Mouse (Mus musculus): Measurements from ENCODE around the gene Sorcs3.

The Sorcs3 gene

DNA sequence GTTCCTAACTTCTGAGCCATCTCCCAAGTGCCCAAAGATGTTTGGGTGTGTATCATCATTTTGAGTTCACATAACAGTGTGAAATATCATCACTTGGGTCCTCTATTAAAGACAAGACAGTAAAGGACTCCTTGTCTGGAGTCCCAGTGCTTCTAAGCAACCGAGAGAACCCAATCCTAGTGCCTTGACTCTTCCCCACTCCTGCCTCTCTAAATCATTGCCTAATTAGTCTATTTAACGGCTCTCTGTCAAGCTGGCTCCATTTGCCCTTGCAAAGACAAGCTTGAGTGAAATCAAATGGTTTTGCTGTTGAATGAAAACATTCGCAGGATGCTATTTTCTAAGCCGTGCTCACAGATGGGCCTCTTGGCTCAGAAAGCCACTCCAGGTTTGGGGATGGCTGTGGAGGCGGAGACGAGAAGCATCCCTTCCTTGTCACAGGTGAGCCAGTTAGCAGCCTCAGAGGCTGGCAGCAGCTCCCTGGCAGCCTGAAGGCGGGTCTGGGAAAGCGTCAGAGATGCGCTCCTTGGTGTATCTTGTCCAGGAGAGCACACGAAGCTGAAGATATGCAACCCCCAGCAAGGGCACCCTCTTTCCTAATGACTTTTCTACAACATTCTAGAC lies 79.9 kb downstream of the Sorcs3 start:
- no peak for DNase-seq (ENCODE audit: low read depth)

DNA sequence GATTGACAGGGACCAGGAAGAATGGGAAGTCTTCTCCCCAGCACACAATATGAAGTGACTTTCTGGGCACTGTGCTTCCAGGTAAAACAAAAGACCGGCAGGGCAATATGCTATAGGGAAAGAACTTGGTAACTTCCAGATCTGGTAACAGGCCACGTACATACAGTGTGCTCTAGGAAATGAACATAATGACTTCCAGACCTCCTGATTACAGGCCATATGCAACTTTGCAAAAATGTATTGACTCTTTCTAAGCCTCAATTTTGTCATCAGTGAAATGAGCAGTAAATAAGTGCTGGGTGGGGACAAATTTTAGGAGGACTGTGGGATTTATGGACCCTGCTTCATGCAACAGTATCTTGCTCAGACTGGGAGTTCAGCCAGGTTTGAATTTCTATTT lies 88.4 kb downstream of the Sorcs3 start:
- DNase-seq (ENCODE audit: low read depth) = no peak

DNA sequence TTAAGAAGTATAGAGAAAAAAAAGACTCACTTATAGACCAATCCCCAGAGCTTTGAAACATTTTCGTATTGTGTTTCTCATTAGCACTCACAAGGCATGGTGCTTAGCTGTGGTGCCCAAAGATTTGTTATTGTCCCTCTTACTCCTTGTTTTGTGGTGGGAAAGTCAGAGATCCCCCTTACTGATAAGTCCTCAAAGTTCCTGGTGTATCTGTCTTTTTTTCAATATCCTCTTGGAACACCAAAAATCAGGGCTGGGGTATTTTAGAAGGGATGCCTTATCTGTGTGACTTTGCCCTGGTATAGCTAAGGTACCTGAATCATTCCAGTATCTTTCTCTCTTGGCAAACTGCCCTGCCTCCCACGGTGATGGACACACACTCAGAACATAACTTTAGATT lies 92.6 kb downstream of the Sorcs3 start:
- no peak for DNase-seq (ENCODE audit: low read depth)

DNA sequence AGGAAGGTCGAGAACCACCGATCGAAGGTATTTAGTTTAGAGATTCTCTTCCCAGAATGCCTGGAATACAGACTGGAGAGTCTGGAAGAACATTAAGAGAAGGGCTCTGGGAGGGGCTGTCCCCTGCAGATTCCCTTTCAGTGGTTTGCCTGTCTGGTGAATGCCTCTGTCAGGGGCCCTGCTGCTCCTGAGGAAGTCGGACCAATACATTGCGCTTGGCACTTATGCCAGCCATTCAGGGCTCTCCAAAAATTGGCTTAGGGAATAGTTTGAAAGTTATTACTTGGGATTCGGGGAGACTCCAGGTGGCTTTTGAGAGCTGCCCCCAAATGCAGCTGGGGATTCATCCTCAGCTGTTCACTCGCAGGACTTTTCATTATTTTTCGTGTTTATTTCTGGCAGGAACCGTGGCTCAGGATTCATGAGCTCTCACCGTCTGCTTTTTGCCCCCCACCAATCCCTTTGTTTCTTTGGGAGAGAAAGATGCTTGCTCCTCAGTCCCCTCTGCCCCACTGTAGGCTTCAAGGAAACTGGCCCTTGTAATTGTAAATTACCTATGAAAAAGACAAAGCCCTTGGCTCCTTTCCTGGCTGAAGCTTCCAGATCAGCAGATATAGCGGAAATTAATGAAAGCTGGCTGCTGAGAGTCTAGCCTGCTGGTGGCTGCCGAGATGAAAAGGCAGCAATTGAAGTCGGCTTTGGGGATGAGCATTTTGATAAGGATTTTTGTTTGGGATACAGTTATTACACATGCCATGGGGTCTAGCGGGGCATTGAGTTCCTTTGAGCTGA lies 94.8 kb downstream of the Sorcs3 start:
- DNase-seq (ENCODE audit: low read depth) = no peak

DNA sequence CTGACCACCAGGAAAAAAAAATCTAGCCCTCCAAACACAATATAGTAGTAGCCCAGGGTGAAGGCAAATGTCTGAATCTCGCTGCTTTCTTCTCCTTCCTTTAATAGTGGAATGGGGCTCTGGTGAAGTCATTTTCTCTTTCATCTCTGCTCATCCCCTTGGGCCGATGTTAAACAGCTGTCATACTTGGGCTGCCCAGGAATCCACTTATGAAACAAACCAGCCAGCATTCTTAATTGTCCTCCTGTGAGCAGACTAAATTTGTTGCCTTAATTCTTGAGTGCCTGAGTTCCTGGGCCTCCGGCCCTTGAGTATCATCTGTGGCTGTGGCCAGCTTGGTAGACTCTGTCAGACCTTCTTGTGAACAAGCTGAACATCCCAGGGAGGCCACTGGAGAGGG lies 95.5 kb downstream of the Sorcs3 start:
- no peak for DNase-seq (ENCODE audit: low read depth)

DNA sequence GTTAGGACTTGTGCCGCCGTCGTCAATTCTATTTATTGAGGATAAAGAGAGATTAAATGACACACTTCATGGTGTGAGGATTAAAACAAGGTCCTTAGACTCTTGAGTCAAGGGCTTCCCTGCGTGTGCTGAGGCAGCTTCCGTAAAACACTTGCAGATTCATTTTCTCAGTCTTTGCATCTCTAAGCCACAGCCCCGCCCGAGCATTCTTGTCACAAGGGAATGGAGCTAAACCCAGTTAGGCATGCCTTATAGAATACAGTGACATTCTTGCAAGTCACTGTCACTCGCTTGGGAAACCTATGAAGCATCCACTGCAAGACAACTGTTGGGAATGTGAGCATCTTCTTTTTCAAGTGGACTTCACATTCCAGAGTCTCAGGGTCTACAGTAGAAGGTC lies 102.5 kb downstream of the Sorcs3 start:
- DNase-seq (ENCODE audit: low read depth) = no peak

DNA sequence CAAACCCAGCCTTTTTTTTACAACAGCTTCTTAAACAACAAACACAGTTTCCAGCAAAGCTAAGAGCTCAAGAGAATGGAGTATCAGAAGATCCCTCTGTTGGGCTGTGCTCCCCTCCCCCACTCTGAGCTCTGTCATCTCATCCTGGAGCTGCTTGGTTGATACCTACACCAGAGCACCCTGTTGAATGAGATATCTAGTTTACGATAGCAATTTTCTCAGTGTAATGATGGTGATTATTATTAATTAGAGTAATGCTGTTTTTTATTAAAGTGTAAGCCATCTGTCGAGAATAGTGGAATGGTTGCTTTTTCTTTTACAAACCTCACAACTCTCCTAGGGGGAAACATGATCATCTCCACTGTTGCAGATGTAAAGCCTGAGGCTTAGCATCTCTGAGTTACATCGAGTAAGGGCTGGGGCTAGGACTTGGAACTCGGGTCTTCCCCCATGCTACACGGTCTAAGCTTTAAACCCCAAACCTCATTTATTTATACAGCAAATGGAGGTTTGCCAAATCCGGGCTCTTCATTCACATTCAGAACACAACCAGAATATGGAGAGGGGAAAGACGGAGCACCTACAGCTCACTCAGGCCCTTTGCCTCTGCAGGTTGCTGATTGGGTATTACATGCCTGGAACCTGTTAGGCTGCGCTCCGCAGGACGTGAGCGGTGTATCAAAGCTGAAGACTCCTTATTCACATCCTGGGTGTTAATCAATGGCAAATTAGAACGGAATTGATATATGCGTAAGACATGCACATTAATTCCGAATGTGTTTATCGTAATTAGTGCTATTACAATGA lies 103.9 kb downstream of the Sorcs3 start:
- DNase-seq (ENCODE audit: low read depth) = no peak

DNA sequence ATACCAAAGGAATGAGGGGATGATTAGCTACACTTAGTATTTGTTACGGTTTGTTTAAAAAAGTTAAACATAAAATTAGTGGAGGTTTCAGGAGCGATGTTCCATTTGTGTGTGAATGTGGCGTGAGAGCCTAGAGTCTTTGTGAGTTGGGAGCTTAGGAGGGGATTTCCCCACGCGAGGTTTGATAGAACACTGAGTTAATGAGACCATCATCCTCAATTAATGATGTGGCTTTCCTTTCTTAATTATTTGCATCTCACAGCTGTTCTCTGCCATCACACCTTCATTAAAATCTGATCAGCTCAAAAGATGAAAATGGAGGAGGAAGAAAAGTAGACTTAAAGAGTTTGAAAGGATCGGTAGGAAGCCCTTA lies 104.5 kb downstream of the Sorcs3 start:
- no peak for DNase-seq (ENCODE audit: low read depth)

DNA sequence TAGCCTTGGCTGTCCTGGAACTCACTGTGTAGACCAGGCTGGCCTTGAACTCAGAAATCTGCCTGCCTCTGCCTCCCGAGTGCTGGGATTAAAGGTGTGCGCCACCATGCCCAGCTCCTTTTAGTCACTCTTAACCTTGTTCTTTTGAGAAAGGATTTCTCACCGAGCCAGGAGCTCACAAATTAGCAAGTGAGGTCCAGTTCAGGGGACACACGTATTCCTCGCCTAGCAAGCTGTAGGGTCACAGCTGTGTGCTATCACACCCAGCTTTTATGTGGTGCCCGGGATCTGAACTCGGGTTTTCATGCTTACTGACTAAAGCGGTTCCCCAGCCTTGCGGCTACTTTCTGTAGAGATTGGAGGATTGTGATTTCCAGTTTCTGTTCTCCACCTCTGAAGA lies 108.0 kb downstream of the Sorcs3 start:
- no peak for DNase-seq (ENCODE audit: low read depth)

DNA sequence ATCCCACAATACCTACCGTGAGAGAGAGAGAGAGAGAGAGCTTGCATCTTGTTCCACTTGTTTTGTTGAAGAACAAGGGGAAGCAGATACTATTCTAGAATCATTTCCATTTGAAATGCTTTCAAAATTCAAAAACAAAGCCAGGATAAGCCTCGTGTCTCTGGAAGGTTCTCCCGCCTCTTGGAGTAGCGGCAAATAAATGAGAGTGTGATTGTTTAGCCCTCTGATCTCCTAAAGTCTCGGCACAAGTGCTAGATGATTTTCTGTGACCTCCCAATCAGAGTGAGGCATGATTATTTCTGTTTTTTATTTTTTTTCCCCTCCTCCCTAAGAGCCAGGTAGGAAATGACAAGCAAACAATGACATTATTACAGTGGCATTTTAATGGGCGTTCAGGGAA lies 121.3 kb downstream of the Sorcs3 start:
- DNase-seq (ENCODE audit: low read depth) = no peak

DNA sequence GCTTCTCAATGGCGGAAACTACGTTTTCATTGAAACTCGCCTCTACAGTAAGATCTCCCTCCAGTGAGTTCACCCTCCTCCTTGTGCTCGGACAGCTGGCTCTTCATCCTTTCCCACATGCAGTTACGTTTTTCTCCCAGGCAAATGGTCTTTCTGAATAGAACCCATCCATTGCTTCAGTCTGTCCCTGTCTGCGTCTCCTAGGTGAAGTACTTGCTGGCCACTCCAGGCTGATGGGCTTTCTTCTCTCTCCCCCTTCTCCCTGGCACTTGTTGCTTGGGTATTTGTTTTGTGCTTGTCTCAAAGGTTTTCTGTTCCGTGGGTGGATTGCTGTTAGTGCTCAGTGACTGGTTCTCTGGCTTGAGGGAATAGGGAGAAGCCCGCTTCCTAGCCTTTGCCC lies 122.3 kb downstream of the Sorcs3 start:
- no peak for DNase-seq (ENCODE audit: low read depth)

DNA sequence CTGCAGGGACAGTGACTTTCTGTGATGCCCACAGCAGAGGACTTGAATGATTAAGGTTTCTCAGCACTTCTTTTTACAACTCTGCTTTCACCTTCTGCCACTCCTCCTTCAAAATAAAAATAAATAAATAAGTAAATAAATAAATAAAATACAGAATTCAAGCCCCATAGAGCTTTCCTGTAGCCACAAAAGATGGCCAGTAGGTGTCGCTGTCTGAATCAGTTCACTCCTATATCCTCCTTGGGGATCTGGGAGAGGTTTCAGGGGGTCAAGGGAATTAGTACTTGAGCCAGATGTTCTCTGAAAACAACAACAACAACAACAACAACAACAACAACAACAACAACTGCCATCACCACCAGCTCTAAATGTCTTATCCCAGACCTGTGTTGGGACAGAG lies 125.8 kb downstream of the Sorcs3 start:
- no peak for DNase-seq (ENCODE audit: low read depth)

DNA sequence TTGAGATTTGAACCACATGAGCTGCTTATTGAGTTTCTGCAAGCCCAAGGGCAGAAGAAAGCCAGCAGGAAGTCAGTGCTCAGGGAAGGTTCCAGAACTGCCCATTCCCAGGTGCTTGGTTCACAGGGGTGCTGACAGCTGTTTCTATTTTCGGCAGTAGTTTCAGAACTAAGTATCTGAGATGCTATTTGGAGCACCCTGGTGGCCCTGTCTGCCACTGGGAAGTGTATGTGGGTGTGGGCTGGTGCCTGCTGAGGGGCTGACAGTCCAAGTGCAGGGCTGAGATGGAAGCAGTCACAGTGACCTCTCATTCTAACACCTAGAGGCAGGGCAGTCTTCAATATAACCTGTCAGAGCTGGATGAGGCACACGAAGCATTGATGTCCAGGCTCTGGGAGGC lies 127.3 kb downstream of the Sorcs3 start:
- no peak for DNase-seq (ENCODE audit: low read depth)

DNA sequence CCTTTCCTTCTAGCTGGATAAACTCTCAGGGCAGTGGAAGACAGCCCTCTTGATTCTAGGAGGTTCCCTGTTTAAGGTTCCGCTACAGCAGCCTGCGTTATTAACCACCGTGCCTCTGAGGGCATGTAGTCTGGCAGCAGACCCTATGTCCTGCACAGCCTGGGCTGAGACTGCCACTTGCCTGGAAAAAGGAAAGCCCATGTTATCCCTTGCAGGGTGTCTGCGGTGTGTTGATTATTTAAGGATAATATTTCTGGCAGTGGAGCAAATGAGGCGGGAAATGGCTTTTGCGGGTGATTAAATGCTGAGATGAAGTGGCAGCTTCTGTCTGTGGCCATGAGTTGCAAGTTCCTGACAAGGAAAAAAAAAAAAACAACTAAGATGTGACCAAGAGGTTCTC lies 131.6 kb downstream of the Sorcs3 start:
- no peak for DNase-seq (ENCODE audit: low read depth)

DNA sequence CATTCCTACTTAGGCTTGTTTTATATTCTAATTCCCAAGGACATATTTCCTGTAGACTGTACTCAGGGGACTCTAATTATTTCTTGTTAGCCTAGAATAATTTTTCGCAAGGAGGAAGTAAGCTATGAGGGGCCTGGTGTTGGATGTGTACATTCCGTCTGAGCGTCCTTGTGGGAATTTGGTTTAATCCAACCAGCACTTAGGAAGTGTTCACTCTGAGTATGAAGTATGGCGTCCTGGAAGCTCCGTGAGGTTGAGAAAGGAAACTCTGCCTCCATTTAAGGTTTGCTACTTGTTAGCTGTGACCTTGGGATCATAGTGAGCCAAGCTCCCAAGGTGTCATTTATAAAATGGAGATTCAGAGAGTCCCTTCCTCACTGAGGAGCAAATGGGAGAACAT lies 132.3 kb downstream of the Sorcs3 start:
- DNase-seq (ENCODE audit: low read depth) = no peak

DNA sequence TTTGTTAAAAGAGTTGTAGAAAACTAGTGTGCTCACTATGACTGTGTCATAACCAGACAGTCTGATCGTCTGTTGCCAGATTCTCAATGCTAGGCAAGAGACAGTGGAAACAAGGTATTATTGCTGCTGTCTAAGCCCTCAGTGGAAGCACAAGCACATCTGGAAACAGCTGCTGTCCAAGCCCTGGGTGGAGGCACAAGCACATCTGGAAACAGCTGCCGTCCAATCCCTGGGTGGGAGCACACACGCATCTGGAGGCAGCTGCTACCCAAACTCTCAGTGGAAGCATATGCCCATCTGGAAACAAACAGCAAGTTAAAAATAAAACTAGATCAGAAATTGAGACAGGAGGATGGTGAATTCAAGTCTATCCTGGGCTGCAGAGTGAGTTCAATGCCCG lies 136.9 kb downstream of the Sorcs3 start:
- no peak for DNase-seq (ENCODE audit: low read depth)

DNA sequence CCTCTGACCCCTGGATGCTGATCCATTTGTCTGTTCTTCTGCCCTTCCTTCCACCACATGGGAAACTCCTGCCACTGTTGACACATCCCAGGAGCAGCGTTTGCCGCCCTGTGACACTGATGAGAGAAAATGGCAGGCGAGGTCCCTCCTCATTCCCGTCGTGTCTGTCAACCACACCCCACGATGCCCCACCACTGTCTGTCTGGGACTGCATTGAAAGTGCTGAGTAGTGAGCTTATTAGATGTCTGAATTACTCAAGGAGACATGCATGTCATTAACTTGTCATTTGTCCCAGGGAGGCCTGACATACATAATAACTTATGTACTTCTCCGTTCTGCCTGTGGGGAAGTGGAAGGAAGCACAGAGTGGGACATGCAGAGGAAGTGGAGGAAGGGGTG lies 137.6 kb downstream of the Sorcs3 start:
- no peak for DNase-seq (ENCODE audit: low read depth)

DNA sequence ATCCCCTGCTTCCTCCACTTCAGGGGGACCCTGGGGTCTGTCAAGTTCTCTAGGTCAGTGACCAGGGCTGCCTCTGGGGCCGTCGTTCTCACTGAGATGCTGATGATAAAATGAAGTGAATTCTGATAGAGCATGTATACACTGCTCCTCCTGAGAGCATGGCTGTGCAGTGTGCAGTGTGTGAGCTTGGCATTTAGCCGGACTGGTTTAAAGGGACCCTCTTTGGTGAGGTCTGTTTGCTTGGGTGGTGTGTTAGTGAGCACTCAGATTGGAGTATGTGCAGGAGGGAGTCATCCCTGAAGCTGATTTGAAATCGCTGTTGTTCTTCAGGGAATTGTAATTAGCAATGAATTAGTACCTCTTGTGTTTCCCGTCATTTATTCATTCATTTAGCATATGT lies 141.3 kb downstream of the Sorcs3 start:
- DNase-seq (ENCODE audit: low read depth) = no peak

DNA sequence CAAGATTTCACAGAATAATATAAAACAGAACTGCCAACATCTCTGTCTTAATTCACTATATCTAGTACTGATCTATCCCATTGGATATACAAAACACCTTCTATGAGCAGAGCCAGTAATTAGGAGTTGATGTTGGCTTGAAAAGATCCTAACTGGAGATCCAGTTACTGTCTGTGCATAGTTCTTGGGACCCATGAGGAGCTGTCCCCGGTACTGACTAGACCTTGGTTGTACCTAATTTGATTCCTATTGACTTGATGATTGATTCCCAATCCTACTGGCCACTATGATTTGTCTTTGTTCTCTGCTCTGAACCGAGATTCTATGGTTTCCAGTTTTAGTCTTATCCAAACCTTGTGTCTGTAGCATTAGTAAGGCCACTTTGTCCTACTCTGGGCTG lies 151.0 kb downstream of the Sorcs3 start:
- no peak for DNase-seq (ENCODE audit: low read depth)

DNA sequence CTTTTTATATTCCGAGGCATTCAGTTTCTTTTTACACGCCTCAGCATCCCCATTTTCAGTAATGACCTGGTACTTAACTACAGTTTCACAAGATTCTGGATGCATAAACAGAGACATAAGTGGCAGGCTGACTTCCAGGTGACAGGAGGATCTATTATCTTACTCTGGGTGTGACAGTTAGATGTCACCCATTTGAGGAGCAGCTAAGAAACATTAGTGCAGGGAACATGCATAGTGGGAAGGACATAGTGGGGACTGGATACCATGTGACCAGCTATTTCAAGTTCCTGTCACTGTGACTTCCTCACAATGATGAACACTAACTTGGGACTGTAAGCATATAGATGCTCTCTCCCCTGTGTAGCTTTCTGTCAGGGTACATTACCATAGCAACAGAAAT lies 156.3 kb downstream of the Sorcs3 start:
- no peak for DNase-seq (ENCODE audit: low read depth)

DNA sequence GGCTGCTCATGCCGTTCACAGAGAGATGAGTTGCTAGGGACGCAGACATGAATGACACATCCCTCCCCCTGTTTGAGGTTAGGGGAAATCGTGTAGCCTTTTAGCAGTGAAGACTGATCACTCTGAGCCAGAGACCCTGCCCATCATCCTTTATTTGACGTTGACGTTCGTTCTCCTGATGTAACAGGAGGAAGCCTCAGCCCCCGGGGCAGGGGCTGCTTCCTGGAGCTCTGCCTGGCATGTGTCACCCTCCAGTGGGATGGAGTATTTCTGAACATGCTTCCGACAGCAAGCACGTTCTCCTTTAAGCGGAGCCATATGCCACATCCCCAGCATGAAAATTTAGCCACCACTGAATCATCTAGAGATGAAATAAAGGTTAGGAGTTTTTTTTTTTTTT lies 162.2 kb downstream of the Sorcs3 start:
- no peak for DNase-seq (ENCODE audit: low read depth)

DNA sequence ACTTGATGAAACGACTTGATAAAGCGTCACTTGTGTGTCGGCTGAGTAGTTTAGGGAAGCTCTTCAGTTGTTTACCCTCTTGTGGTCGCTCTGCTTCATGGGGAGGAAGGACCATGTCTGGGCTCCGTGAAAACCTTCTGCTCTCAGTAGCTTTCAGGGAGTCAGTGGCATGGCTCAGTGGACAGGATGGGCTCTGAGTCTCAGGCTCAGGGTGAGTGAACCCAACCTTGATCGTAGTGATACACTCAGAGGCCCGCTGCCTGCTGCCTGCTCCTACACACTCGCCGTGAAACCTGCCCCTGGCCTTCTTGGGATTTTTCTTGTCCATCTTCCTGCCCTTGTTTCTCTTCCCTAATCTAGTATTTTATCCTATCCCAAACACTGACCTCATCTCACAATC lies 166.0 kb downstream of the Sorcs3 start:
- no peak for DNase-seq (ENCODE audit: low read depth)

DNA sequence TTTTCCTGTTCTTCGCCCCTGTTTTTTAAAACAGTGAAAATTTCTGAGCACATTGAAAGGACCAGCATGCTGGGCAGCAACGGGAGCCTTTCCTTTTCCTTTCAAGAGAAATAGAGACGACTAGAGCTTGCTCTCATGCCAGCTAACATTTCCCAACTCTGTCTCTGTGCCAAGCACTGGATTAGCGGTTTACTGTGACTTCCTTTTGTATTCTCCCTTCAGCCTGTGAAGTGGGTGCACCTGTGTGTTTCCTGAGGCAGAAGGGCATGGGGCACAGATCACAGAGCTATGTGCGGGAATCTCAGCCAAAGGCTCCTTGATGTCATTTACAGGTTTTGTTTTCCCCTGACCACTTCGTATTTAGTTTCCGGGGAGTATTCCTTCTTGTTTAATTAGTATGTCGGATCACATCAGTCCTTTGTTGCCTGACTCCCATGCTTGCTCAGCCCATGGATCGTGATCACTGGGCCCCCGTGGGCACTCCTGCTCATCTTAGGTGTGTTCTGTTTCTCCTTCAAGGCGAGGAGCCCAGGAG lies 172.2 kb downstream of the Sorcs3 start:
- no peak for DNase-seq (ENCODE audit: low read depth)
